Mouse (Mus musculus): ENCODE measurements at regions not wholly inside any gene's neighbourhood (a gene's known extent, or its start where the extent isn't known, plus 50 kb on each side); places are given as distances from the start of the nearest gene placed in this dataset.

DNA sequence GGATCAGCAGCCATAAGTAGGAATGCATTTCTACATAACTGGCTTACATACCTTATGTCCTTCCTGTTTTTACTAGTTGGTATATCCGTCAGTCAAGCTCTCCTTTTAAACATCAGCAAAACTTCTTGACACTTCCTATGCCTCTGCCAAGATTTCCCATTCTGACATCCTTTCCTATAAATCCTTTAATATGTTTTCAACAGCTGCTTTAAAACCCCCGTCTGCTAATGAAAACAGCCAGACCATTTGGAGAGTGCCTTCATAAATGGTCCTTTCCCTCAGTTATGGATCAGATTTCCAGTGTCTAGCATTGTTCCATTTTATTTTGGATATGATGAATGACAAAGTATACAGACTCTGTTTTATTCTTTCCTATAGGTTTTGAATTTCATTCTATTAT, 270.7 kb upstream of the Rgmb start:
- DNase-seq (ENCODE audit: low spot score) = no peak

- DNase-seq (ENCODE audit: low spot score) = no peak
Observed at GRCm38 (mm10) chr17:16092952-16093351, 262.1 kb upstream of the Rgmb start.

GRCm38 (mm10) chr17:16089619-16090280, 258.9 kb upstream of the Rgmb start:
- DNase-seq (ENCODE audit: low spot score) = no peak

GRCm38 (mm10) chr17:16088879-16089618, 258.2 kb upstream of the Rgmb start:
- no peak for DNase-seq (ENCODE audit: low spot score)

DNA sequence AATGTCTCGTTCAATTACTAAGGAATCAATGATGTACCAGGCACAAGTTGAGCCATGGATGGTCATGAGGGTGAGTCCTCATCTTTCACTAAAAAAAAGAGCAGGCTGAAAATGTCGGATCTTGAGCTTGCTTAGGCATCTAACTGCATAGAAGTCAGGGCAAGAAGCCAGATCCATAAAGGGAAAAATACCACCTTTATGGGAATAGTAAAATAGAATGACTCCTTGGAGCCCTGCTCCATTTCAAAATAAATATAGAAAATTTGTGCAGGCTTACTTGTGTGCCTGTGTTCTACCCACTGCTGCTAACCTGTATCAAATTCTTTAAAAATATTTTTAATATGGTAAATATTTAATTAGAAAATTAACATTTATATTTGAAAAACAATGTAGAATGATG, 256.2 kb upstream of the Rgmb start:
- DNase-seq (ENCODE audit: low spot score) = no peak

- DNase-seq (ENCODE audit: low spot score) = no peak
Observed at GRCm38 (mm10) chr17:16082842-16083241, 252.0 kb upstream of the Rgmb start.

GRCm38 (mm10) chr17:16078549-16078948, 247.7 kb upstream of the Rgmb start:
- no peak for DNase-seq (ENCODE audit: low spot score)

DNA sequence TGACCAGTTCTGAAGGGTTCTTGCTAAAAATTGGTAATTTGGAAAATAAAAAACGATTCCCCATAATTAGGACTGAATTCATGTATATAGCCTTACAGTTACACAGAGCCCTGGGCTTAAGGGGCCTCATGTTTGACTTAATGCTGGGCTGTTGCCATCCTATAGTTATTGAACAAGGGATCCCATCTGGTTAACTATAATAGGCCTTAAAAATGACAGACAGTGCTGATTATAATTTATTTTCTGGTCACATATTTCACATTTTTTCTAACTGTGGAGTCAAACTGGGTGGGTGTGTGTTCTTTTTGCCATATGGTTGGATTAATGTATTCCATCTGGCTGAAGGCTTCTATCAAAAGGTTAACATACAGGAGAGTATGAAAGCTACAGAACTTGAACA, 238.5 kb upstream of the Rgmb start:
- no peak for DNase-seq (ENCODE audit: low spot score)

GRCm38 (mm10) chr17:16067858-16068257, 237.0 kb upstream of the Rgmb start:
- no peak for DNase-seq (ENCODE audit: low spot score)

GRCm38 (mm10) chr17:16054481-16054880, 223.6 kb upstream of the Rgmb start:
- peak; percentile 35 for DNase-seq (ENCODE audit: low spot score)

DNA sequence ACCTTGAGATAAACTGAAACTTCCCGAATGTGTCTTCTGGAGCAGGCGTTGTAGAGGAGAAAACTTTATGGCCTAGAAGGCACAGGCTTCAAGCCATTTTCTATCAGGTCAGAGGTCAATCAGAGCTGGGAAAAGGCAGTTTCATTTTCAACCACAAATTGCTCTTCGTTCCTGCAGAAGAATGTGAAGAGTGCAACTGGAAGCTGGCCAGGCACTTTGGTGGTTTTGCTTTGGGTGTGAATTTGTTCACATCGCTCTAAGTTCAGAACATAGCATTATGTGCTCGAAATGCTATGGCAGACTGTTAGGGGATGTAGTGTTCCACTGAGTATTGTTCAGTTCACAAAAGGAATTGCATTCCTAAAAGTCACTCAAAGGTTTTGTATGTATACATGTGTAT, 220.9 kb upstream of the Rgmb start:
- peak; percentile 92 for DNase-seq (ENCODE audit: low spot score)

GRCm38 (mm10) chr17:16041542-16042251, 210.9 kb upstream of the Rgmb start:
- DNase-seq (ENCODE audit: low spot score) = no peak

DNA sequence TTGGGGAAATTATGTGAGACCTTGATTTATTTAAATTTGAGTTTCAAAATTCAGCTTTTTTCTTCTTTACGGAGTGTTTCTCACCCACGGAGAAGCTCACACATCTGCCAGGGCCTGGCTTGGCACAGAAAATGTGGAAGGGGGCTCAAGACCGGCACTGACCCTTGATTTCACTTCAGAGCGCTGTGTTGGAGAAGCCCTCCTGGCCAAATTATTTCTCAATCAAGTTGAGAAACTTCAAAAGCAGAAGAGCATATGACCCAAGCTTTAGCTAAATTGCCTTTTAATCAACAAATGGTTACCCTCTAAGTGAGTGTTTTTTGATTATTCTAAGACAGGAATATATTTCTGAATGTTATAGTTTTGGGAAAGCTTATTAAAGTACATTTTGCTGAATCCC, 197.2 kb upstream of the Rgmb start:
- no peak for DNase-seq (ENCODE audit: low spot score)

GRCm38 (mm10) chr17:16004871-16005575, 174.2 kb upstream of the Rgmb start:
- DNase-seq (ENCODE audit: low spot score) = no peak

GRCm38 (mm10) chr17:16004002-16004401, 173.2 kb upstream of the Rgmb start:
- DNase-seq (ENCODE audit: low spot score) = no peak

DNA sequence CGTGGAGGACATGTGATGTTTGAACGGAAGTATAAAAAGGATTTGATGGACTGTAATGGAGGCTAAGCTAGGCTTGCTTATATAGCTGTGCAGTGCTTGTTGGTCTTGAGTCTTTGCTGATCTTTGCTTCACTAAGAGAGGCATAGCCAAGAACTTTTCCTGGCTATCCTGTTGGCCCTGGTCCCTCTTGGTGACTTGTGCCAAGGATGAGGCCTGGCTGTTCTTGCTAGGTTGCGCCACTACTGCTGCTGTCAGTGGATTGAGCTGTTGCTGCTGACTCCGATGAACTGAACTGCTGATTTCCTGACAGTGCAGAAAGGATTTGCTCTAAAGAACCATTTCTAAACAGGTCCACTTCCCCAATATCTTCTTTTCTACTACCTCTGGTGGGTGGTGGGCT, 167.9 kb upstream of the Rgmb start:
- DNase-seq (ENCODE audit: low spot score) = peak; percentile 67

GRCm38 (mm10) chr17:15997289-15997688, 166.4 kb upstream of the Rgmb start:
- DNase-seq (ENCODE audit: low spot score) = no peak

GRCm38 (mm10) chr17:15995493-15995892, 164.7 kb upstream of the Rgmb start:
- no peak for DNase-seq (ENCODE audit: low spot score)

DNA sequence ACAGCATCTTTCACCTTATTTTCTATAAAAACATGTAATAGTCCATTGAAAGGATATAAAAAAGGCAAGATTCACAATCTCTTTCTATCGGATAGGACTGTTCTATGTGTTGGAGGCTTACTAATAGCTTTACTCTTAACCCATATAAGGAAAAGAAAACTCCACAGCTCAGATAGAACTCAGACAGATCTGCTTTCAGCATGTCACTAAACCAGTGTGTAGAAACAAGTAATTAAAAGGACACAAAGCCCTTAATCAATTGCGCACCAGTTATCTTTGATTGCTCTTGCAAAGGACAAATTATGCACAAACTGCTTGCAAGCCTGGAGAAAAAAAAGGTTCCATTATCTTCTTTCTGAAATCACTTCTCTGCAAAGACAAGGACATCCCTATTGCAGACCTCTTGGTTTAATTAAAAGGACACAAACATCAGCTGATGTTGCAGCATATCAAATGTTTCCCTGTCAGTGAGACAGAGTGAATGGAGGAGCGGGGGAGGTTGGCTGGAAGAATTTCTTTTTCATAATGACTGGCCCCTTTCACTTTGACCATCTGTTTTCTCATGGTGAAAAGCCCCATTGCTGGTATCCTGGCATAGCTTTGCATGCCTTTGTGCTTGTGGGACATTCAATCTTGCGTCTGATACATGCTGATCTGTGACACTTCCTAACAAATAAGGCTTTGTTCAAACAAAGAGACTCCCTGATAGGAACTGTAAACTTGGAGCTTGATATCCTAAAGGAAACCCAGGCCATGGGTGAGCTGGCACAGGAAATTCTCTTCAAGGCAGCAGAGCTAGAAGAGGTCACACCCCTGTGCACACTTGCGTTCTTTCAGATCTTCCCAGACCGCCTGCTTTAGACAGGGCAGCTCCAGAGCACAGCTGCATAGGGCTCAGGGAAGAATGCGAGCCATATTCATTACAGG, 162.8 kb upstream of the Rgmb start:
- DNase-seq (ENCODE audit: low spot score) = peak; percentile 10

GRCm38 (mm10) chr17:15991916-15992315, 161.1 kb upstream of the Rgmb start:
- DNase-seq (ENCODE audit: low spot score) = no peak

GRCm38 (mm10) chr17:15990303-15990702, 159.5 kb upstream of the Rgmb start:
- DNase-seq (ENCODE audit: low spot score) = no peak

All from adipocyte (in vitro differentiated cells).